Mouse (Mus musculus): ENCODE data around the gene Gm43518.

DNA sequence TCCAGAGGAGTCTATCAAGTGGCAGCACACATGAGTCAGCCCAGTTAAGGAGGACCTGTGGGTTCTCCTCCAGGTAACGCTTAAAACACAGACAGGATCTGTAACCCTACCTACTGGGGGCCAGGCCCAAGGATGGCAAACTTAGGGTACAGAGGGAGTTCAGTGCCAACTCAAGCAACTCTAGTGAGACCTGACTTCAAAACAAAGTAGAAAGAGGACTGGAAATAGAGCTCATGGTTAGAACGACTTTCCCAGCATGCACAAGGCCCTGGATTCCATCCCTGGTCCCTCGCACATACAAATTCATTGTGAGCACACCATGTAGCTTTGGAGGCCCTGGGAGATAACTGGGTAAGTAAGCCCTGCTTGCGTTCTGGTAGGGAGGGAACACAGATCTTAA is 43.4 kb downstream of the Gm43518 start:
- TF ChIP-seq POLR2A (IDR thresholded peaks at IDR 0.05; ENCODE audit: insufficient read depth, low read depth, low read length) (no peak), CTCF (IDR thresholded peaks at IDR 0.05) (no peak), EP300 (IDR thresholded peaks at IDR 0.05; ENCODE audit: insufficient read depth, low read depth, low read length) (no peak)

Measured in heart, adult 2 months (tissue).